Mouse (Mus musculus) olfactory bulb, adult 2 months (tissue): Measurements from ENCODE around the gene Rnaseh2c. TPM values are rescaled to one million over a fixed set of nuclear protein-coding genes. Genes with fewer than 3 reads are reported as not detected.

Source experiments
- H3K27ac ChIP-seq: fragments of 200-500 bp; 2 replicates; pipeline ENCODE4 v1.5.1; 2012; ENCODE audit warnings: low read depth, low read length; ENCODE audit not compliant: insufficient read depth
- H3K4me1 ChIP-seq: fragments of 200-500 bp; 2 replicates; pipeline ENCODE4 v1.6.1; 2012; ENCODE audit warnings: low read length; ENCODE audit not compliant: control insufficient read depth, insufficient read depth
- H3K4me3 ChIP-seq: fragments of 200-500 bp; 2 replicates; pipeline ENCODE4 v1.5.1; 2012; ENCODE audit warnings: mild to moderate bottlenecking, low read depth, low read length, moderate library complexity; ENCODE audit not compliant: insufficient read depth
- CTCF ChIP-seq: fragments of 200-500 bp; IDR thresholded peaks from 2 replicates; pipeline ENCODE4 v1.5.1; 2012; ENCODE audit warnings: low read depth, mild to moderate bottlenecking, low read length, moderate library complexity; ENCODE audit not compliant: insufficient read depth
- POLR2A ChIP-seq: fragments of 200-500 bp; IDR thresholded peaks from 2 replicates; pipeline ENCODE4 v1.6.1; 2012; ENCODE audit warnings: mild to moderate bottlenecking, low read depth, low read length, moderate library complexity; ENCODE audit not compliant: insufficient read depth
- WGBS: fragments of 180-500 bp; shearing (Covaris S2); methylation state at CpG from one replicate; pipeline ENCODE4 v1.1.7; 2018; 5-methylcytosine and 5-hydroxymethylcytosine counted together
- polyA plus RNA-seq: library from polyadenylated mRNA; stranded (reverse); fragments of >200 nt; gene quantifications from 2 replicates; pipeline ENCODE4 v1.2.4, GENCODE M21; 2012; ENCODE audit warnings: low replicate concordance; ENCODE audit not compliant: missing spikeins, insufficient read depth, insufficient read length

The Rnaseh2c gene
- polyA plus RNA-seq, 1 experiment, result not detected

- TF ChIP-seq CTCF (no peak), POLR2A (no peak)
- WGBS, result 86% methylated on average over 7 of the region's 7 CpGs
- Histone ChIP-seq H3K4me3 (no peak overlapping the region), H3K4me1 (peaks cover 29% of the 10 kb centered on the region), H3K27ac (no peak overlapping the region)
Observed at GRCm38 (mm10) chr19:5605126-5605525, 3.5 kb downstream of the Rnaseh2c start.

GRCm38 (mm10) chr19:5606196-5606595 is 4.5 kb downstream of the Rnaseh2c start:
- H3K4me1 ChIP-seq, result peaks cover 31% of the 10 kb centered on the region
- no peak overlapping the region for H3K27ac ChIP-seq
- TF ChIP-seq POLR2A (no peak), CTCF (no peak)
- no peak overlapping the region for H3K4me3 ChIP-seq
- 81% methylated on average over 8 of the region's 8 CpGs for WGBS

- WGBS, result 90% methylated on average over 26 of the region's 26 CpGs
- H3K4me3 ChIP-seq, result no peak overlapping the region
- H3K4me1 ChIP-seq, result peaks cover 27% of the 10 kb centered on the region
- H3K27ac ChIP-seq, result no peak overlapping the region
- TF ChIP-seq CTCF, result no peak
- no peak for TF ChIP-seq POLR2A
Observed at GRCm38 (mm10) chr19:5607705-5608410, 6.2 kb downstream of the Rnaseh2c start.

- Histone ChIP-seq H3K4me3 (peak overlapping the region; percentile 67), H3K4me1 (peaks cover 22% of the 10 kb centered on the region), H3K27ac (no peak overlapping the region)
- no peak for TF ChIP-seq CTCF
- TF ChIP-seq POLR2A, result no peak
- WGBS, result 95% methylated on average over 13 of the region's 13 CpGs
Observed at GRCm38 (mm10) chr19:5608707-5609106, 7.0 kb downstream of the Rnaseh2c start.

GRCm38 (mm10) chr19:5609171-5609546 is 7.5 kb downstream of the Rnaseh2c start:
- Histone ChIP-seq H3K27ac (no peak overlapping the region), H3K4me1 (peaks cover 18% of the 10 kb centered on the region), H3K4me3 (peak overlapping the region; percentile 67)
- TF ChIP-seq POLR2A, result no peak
- TF ChIP-seq CTCF, result no peak
- 39% methylated on average over 10 of the region's 10 CpGs for WGBS

- Histone ChIP-seq H3K4me1 (peaks cover 18% of the 10 kb centered on the region), H3K27ac (peak within 1 kb of the TSS; percentile 99), H3K4me3 (peak within 1 kb of the TSS; percentile 67)
- peak; percentile 71 for TF ChIP-seq POLR2A
- no peak for TF ChIP-seq CTCF
- WGBS, result under 1% methylated on average over 55 of the region's 55 CpGs
Observed at GRCm38 (mm10) chr19:5609547-5610404, 8.1 kb downstream of the Rnaseh2c start, which contains the start of gene Kat5. Kat5 (minus strand) TSS chr19:5610237.

- 89% methylated on average over 1 of the region's 1 CpGs for WGBS
- no peak for TF ChIP-seq POLR2A
- no peak for TF ChIP-seq CTCF
- Histone ChIP-seq H3K4me1 (peaks cover 18% of the 10 kb centered on the region), H3K4me3 (no peak overlapping the region), H3K27ac (no peak overlapping the region)
Observed at GRCm38 (mm10) chr19:5611973-5612372, 10.3 kb downstream of the Rnaseh2c start.

GRCm38 (mm10) chr19:5612762-5613411 is 11.2 kb downstream of the Rnaseh2c start:
- Histone ChIP-seq H3K27ac (no peak overlapping the region), H3K4me3 (no peak overlapping the region), H3K4me1 (peaks cover 18% of the 10 kb centered on the region)
- TF ChIP-seq POLR2A (no peak), CTCF (no peak)
- WGBS, result 66% methylated on average over 3 of the region's 3 CpGs

- no peak overlapping the region for H3K4me3 ChIP-seq
- TF ChIP-seq POLR2A, result no peak
- TF ChIP-seq CTCF, result no peak
- WGBS, result 37% methylated on average over 2 of the region's 2 CpGs
- H3K27ac ChIP-seq, result no peak overlapping the region
- peaks cover 2% of the 10 kb centered on the region for H3K4me1 ChIP-seq
Observed at GRCm38 (mm10) chr19:5614953-5615352, 13.3 kb downstream of the Rnaseh2c start.
